Mouse (Mus musculus) CH12F3 (cell line): ENCODE data around the gene Ldoc1.

Source experiments
- in situ Hi-C: fragments of 300-500 bp; cut with MboI; formaldehyde crosslinking; loops from 2 replicates; pipeline ENCODE4 v1.14.3; 2020; ENCODE audit warnings: low sequenced_read_pairs

The Ldoc1 gene

DNA sequence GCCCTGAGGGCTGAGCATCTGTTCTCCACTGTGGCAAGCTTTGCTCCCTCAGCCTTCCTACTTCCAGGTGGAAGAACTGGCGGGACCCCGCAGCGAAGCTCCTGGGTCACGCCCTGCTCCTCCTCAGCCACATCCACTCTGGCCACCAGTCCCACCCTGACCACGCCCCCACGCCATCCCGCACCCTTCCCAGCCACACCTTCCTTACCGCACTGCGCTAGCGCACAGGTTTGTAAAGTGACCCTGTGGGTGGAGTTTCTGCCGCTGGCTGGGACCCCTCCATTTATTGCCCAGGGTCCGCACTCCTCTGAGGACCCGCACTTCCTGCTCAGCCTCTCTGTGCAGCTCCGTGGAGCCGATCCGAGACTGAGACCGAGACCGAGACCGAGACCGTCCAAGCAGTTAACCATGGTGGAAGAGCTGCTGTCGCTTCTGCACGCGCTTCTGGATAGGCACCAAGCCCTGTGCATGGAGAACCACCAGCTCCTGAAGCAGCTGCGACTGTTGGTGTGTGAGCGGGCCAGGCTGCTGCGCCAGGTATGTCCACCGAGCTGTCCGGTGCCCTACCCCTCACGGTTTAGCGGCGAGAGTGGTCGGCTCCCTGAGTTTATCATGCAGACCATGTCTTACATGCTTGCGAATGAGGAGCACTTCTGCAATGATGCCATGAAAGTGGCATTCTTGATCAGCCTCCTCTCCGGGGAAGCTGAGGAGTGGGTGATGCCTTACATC lies at the start of gene Ldoc1:
TSS of gene Ldoc1 (plus strand) at position 196 of the 732 bp plus-strand sequence.
- in situ Hi-C loops = no loop called here

DNA sequence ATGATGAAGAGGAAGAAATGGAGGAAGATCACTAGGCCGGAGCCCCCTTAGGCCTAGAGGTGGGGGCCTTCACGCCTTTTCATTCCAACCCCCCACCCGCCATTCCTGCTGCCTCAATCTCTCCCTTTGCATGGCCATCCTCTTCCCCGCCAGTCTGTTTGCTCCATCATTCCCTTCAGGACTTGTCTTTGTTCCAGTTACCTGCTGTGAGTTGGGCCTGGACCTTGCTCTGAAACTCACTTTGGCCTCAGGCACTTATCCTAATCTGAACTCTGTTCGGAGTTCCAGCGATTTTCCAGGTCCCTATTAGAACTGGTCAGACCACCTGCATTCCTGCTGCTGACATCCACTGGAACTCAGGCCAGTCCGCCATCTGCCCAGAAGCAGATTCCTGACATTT lies 834 bp downstream of the Ldoc1 start:
- in situ Hi-C loops = no loop called here

DNA sequence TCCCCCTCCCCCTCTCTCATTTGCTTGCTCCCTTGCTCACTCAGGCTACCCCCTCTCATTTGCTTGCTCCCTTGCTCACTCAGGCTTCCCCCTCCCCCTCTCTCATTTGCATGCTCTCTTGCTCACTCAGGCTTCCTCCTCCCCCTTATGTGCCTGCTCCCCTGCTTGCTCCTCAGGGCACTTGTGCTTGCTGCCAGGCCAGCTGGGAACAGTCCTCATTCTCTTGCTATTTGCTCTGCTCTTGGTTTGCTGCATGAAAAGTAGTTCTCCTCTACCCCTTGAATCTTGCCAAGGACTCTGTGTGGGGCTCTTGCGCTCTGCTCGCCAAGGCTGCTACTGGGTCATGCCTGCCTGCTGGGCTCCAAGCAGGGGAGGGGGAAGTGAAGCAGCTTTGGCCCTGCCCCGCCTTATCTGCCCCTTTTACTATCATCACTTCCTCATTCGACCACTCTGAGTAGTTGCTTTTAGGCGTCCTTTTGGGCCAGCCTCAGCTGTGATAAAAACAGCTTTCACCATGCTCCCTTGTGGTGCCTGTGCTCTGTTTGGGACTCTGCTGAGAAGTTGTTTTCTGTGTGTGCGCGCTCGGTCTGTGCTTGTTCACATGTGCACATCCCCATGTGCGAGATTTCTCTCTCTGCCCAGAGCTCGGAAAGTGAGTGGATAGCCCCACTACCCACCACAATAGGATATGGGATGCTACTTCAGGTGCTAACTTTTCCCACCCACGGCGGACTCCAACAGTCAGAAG lies 13.2 kb downstream of the Ldoc1 start:
- in situ Hi-C loops = no loop called here

DNA sequence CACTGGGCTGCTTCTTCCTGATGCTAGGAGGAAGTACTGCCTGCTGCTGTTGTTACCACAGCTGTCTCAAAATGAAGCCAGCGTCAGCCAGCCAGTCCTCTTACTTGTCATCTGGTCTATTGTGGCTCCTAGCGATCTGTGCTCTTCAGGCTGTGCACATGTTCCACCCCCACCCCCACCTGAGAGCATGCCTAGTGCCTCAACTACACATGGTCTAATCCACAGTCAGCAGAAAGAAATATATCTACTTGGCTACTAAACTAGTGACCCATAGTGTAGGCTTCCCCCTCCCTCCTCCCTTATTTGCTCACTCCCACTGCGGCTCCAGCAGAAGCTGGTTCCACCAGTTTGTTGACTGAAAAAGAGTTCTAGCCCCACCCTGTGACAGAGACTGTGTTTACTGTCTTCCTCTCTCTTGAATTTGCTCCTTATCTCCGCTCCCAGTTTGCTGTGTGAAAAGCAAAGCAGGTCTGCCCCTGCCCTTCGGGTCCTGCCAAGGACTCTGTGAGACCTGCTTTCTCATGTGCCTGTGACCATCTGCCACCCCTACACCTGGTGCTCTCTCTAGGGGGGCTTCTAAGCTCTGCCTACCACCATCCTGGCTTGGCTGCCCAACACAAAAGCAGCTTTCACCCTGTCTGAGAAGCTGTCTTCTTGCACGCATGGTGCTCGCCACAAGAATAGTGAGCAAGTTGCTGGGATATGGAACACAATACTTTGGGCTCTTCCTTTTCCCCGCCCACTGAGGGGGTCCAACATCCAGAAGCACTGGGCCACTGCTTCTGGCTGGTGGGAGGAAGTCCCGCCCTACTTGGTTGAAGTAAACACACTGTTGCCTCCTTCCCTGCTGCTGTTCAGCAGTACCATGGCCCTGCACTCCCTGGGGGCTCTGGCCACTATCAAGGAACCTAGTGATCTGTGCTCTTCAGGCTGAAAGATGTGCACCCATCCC lies 14.0 kb downstream of the Ldoc1 start:
- in situ Hi-C loops = no loop called here

DNA sequence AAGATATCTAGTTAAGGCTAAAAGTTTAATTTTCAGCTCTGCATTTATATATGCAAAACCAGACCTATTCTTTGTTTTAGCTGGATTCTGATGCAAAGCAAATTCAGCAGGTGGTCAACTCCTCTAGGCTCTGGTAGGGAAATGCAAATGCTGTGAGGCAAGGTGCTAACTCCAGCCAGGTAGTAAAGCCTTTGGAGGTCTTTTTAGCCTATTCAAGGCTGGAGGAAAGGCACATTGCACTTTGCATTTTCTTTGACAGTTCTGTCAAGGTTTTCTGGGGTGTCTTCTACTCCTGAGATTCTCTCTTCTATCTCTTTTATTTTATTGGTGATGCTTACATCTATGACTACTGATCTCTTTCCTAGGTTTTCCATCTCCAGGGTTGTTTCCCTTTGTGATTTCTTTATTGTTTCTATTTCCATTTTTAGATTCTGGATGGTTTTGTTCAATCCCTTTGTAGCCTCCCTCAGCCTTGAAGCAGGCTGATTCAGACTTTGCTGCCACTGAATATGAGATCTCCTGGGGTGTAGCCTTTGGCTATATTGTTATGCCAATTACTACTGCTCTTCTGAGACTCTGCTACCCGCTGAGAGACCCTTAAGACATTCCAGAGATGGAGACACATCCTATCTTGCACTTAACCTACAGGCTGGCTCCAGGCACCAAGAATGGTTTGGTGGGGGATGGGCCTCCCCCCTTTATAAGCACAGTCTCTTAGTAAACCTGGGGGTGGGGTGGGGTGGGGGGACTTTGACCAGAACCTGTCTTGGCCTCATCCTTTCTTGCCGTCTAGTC lies 18.4 kb downstream of the Ldoc1 start:
- in situ Hi-C loops = no loop called here
